Mouse (Mus musculus) kidney, adult 2 months (tissue): ENCODE data around the gene Prkg1. TPM values are rescaled to one million over a fixed set of nuclear protein-coding genes. Genes with fewer than 3 reads are reported as not detected.
A peak's percentile ranks its signal among the peaks of the same experiment; 100 is the strongest.

Source experiments
- DNase-seq: peaks from one replicate; pipeline ENCODE4 v3.0.0; 2021
- H3K27ac ChIP-seq: fragments of 200-500 bp; 2 replicates; pipeline ENCODE4 v1.5.1; 2012; ENCODE audit warnings: low read depth, low read length, control low read depth, inconsistent platforms; ENCODE audit not compliant: insufficient read depth
- H3K27me3 ChIP-seq: fragments of 200-500 bp; replicated peaks from 2 replicates; pipeline ENCODE4 v1.6.1; 2012; ENCODE audit warnings: mild to moderate bottlenecking, moderate library complexity, low read length, inconsistent platforms; ENCODE audit not compliant: control insufficient read depth, insufficient read depth
- H3K36me3 ChIP-seq: fragments of 200-500 bp; 2 replicates; pipeline ENCODE4 v1.6.1; 2012; ENCODE audit warnings: mild to moderate bottlenecking, moderate library complexity, low read length, inconsistent platforms; ENCODE audit not compliant: control insufficient read depth, insufficient read depth
- H3K4me1 ChIP-seq: fragments of 200-500 bp; 2 replicates; pipeline ENCODE4 v1.6.1; 2011; ENCODE audit warnings: low read length; ENCODE audit not compliant: control insufficient read depth, insufficient read depth
- H3K4me3 ChIP-seq: fragments of 200-500 bp; 2 replicates; pipeline ENCODE4 v1.5.1; 2011; ENCODE audit warnings: mild to moderate bottlenecking, low read depth, low read length, control low read depth; ENCODE audit not compliant: insufficient read depth
- CTCF ChIP-seq: fragments of 200-500 bp; conservative IDR thresholded peaks from 2 replicates; pipeline ENCODE4 v1.5.1; 2011; ENCODE audit warnings: low read depth, mild to moderate bottlenecking, control low read depth, low read length, moderate library complexity, mixed read lengths; ENCODE audit not compliant: insufficient read depth, insufficient read length
- POLR2A ChIP-seq: fragments of 200-500 bp; IDR thresholded peaks from one replicate; pipeline ENCODE4 v1.6.1; 2011; ENCODE audit warnings: low read depth, low read length, control low read depth
- WGBS: fragments of 180-500 bp; shearing (Covaris S2); methylation state at CpG from one replicate; pipeline ENCODE4 v1.1.7; 2018; 5-methylcytosine and 5-hydroxymethylcytosine counted together
- polyA plus RNA-seq: library from polyadenylated mRNA; depleted of rRNA; stranded (reverse); fragments of >200 nt; gene quantifications from 2 replicates; pipeline ENCODE4 v1.2.3, GENCODE M21; 2012

The Prkg1 gene
- polyA plus RNA-seq, 1 experiment, result 1.7 TPM

DNA sequence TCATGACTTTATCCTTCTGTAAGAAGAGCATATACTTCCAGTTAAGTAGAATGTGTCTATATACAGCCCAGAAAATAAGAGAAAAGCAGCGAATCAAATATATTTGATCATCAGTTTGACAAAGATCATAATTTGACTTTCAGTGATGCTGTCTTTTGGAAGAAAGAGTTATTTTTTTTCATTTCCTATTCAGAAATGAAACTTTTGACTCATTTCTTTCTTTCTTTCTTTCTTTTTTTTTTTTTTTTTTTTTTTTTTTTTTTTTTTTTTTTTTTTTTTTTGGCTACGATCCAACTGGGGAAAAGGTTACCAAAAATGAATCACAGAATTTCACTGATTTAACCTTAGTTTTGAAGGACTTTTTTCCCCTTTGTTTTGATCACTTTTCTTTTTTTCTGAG is 259.8 kb downstream of the Prkg1 start:
- H3K27me3 ChIP-seq, result no peaks in the 10 kb centered on the region; the same call in 1 of the 2 replicates
- no peak for DNase-seq
- 95% methylated on average over 2 of the region's 2 CpGs for WGBS
- no peak overlapping the region for H3K27ac ChIP-seq
- H3K4me3 ChIP-seq, result no peak overlapping the region
- TF ChIP-seq CTCF (no peak), POLR2A (no peak)
- H3K4me1 ChIP-seq, result no peaks in the 10 kb centered on the region
- no peaks in the 10 kb centered on the region for H3K36me3 ChIP-seq

DNA sequence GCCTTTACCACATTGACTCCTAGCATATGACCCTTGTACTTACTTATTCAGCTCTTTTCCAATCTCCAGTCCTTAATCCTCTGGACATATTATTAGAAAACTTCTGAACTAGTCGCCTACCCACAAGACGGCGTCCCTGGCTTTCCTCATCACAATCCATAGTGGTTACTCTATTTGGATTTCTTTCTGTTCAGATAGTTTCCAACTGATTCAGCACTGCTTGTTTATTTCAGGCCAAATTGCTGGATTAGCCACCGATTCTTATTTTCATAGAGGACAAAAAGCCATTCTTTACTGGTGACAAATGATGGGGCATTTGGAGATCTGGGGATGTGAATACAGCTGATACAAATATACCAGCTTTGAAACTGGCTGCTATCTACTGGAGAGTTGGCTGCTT is 267.4 kb downstream of the Prkg1 start:
- no peak for DNase-seq
- H3K4me3 ChIP-seq, result no peak overlapping the region
- no peaks in the 10 kb centered on the region for H3K27me3 ChIP-seq
- H3K27ac ChIP-seq, result no peak overlapping the region
- H3K36me3 ChIP-seq, result no peaks in the 10 kb centered on the region
- TF ChIP-seq CTCF (no peak), POLR2A (no peak)
- 95% methylated on average over 4 of the region's 4 CpGs for WGBS
- no peaks in the 10 kb centered on the region for H3K4me1 ChIP-seq

DNA sequence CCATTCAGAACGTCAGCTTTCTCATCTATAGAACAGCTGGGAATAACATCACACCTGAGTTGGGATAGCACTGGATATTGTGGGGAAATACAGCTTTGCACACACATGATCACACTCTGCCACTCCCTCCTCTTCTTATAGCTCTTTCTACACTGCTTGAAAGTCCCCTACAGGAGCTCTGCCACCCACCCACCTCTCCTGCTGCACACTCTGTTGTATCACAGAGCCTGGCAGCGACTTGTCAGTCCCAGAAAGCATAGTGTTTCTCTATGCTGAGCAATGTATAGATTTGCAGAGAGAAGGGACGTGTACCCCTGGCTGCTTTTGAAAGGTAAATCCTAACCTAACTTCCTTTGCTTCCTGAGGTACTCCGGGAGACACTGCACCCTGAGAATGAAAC is 275.2 kb downstream of the Prkg1 start:
- no peak for DNase-seq
- Histone ChIP-seq H3K4me1 (no peaks in the 10 kb centered on the region), H3K36me3 (no peaks in the 10 kb centered on the region), H3K4me3 (no peak overlapping the region), H3K27ac (no peak overlapping the region), H3K27me3 (no peaks in the 10 kb centered on the region)
- TF ChIP-seq CTCF, result no peak
- no peak for TF ChIP-seq POLR2A
- WGBS, result 67% methylated on average over 4 of the region's 4 CpGs

DNA sequence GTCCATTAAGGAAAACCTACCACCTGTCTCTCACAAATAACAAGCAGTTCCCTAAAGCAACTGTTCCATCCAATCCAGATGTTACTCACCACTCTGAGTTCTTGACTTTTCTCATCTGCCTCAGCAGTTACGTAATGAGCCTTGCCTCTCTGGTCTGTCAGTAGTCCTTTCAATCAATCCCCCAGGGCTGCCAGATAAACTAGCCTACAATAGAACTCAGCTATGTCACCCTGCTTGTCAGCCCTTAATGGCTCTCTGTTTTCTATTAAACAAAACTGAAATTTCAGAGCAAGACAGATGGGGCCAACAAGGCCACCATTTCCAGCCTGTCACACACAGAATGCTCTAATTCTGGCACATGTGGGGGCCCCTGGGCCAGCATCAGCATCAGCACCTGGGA is 293.1 kb downstream of the Prkg1 start:
- no peak overlapping the region for H3K4me3 ChIP-seq
- H3K4me1 ChIP-seq, result no peaks in the 10 kb centered on the region
- H3K27ac ChIP-seq, result no peak overlapping the region
- H3K27me3 ChIP-seq, result no peaks in the 10 kb centered on the region
- H3K36me3 ChIP-seq, result no peaks in the 10 kb centered on the region
- DNase-seq, result no peak
- TF ChIP-seq CTCF (no peak), POLR2A (no peak)
- 74% methylated on average over 1 of the region's 1 CpGs for WGBS

DNA sequence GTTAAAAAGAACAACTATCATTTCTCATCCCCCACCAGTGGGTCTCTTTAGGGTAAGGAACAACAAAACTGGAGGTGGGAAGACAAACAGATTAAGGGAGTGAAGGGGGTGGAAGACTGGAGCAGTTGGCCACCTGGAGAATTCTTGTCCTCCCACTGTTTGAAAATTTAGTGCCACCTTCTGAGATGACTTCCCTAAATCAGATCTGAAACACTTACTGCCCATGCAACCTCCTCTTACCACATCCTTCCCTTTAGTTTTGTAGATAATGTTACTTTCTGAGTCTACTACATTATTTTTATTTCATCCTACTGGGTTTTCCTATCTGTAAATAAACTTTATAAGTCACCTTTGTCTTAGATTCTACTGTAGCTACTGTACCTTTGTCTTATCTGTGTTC is 304.6 kb downstream of the Prkg1 start:
- no peak overlapping the region for H3K27ac ChIP-seq
- no peaks in the 10 kb centered on the region for H3K4me1 ChIP-seq
- H3K27me3 ChIP-seq, result no peaks in the 10 kb centered on the region
- DNase-seq, result no peak
- H3K36me3 ChIP-seq, result no peaks in the 10 kb centered on the region
- H3K4me3 ChIP-seq, result no peak overlapping the region
- TF ChIP-seq CTCF (no peak), POLR2A (no peak)

DNA sequence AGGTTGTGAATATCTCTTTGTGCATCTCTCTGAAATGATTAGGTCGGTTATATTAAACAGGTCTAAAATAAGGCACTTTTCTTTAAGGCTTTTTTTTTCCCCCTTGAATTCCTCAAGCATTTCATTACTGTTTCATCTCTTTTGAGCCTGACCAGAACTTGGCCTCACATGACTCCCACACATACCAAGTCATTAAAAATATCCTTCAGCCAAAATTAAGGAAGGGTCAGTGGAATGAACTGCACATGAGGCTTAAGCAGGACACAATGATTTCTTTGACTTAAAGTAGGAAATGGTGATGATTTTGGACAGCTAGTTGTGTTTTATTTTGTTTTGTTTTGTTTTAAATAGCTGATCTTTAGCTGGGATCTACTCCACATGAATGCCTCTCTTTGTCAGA is 320.7 kb downstream of the Prkg1 start:
- no peaks in the 10 kb centered on the region for H3K4me1 ChIP-seq
- no peaks in the 10 kb centered on the region for H3K27me3 ChIP-seq
- DNase-seq, result peak; percentile 20
- no peak overlapping the region for H3K27ac ChIP-seq
- H3K36me3 ChIP-seq, result no peaks in the 10 kb centered on the region
- TF ChIP-seq POLR2A (no peak), CTCF (no peak)
- WGBS, result 50% methylated on average over 1 of the region's 1 CpGs
- H3K4me3 ChIP-seq, result no peak overlapping the region

DNA sequence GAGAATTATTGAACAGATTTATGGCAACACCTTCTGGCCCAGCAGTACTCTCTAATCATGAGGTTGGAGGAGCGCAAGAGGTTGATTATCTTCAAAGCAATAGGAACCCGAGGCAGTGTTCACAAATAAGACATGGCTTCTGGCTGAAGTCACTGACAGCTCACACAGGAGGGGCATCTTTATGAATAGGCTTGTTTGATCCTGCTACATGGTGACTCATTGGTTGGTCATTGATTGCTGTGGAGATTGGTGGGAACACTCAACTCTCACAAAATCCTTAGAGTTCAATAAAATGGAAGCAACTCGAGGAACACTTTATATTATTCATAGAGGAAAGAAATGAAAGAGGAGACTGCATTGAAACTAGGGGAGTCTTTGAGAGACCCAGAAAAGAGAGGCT is 322.5 kb downstream of the Prkg1 start:
- no peaks in the 10 kb centered on the region for H3K36me3 ChIP-seq
- H3K4me3 ChIP-seq, result no peak overlapping the region
- TF ChIP-seq CTCF (no peak), POLR2A (no peak)
- DNase-seq, result no peak
- WGBS, result 84% methylated on average over 3 of the region's 3 CpGs
- no peak overlapping the region for H3K27ac ChIP-seq
- no peaks in the 10 kb centered on the region for H3K4me1 ChIP-seq
- no peaks in the 10 kb centered on the region for H3K27me3 ChIP-seq

DNA sequence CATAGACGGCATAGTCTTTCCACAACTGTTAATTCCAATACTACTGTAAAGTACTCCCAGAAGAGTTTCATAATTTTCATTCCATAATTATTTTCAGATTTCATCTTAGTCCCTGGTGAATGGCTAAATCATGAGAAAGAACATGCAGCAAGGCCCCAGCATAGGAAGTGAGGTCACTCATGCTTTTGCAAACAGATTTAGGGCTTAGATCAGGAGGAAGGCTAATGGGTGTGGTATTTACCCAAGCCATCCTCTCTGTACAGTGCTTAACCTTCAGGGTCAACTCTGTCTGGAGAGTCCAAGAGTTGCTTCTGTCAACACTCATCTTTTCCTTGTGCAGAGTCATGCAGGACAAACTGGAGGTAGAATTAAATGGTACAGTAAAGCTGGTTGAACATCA is 331.4 kb downstream of the Prkg1 start:
- Histone ChIP-seq H3K4me3 (no peak overlapping the region), H3K36me3 (no peaks in the 10 kb centered on the region), H3K27me3 (no peaks in the 10 kb centered on the region), H3K4me1 (no peaks in the 10 kb centered on the region), H3K27ac (no peak overlapping the region)
- WGBS, result 84% methylated on average over 1 of the region's 1 CpGs
- TF ChIP-seq CTCF, result no peak
- TF ChIP-seq POLR2A, result no peak
- peak; percentile 13 for DNase-seq
